Mouse (Mus musculus) layer of hippocampus, adult 2 months (tissue): ENCODE data around the gene Gm28230. TPM values are rescaled to one million over a fixed set of nuclear protein-coding genes. Genes with fewer than 3 reads are reported as not detected.

Experiments
- DNase-seq, 2 experiments: peaks; one replicate each; pipeline ENCODE4 v3.0.0; 2022; ENCODE audit warnings: low spot score in 2 of 2
- H3K27ac ChIP-seq: fragments of 200-600 bp; 2 replicates; pipeline ENCODE4 v1.8.1; 2022
- H3K4me3 ChIP-seq: fragments of 200-600 bp; 2 replicates; pipeline ENCODE4 v1.8.1; 2022; ENCODE audit warnings: mild to moderate bottlenecking
- CTCF ChIP-seq: fragments of 200-600 bp; conservative IDR thresholded peaks from 2 replicates; pipeline ENCODE4 v1.8.1; 2022; ENCODE audit warnings: antibody characterized with exemption, mild to moderate bottlenecking, moderate library complexity
- long read RNA-seq, 2 experiments: library from polyadenylated mRNA; stranded (forward); transcript quantifications; one replicate each; pipeline ENCODE4 v2.0.0; 2021; ENCODE audit warnings: borderline mapping rate in 2 of 2
- total RNA-seq, 2 experiments: library from RNA; stranded (reverse); gene quantifications; 2 replicates each; pipeline ENCODE4 v1.2.3; 2021

Gene Gm28230
- total RNA-seq: not detected
- long read RNA-seq, experiment 1: 0 reads
- long read RNA-seq, experiment 2: 0 reads

DNA sequence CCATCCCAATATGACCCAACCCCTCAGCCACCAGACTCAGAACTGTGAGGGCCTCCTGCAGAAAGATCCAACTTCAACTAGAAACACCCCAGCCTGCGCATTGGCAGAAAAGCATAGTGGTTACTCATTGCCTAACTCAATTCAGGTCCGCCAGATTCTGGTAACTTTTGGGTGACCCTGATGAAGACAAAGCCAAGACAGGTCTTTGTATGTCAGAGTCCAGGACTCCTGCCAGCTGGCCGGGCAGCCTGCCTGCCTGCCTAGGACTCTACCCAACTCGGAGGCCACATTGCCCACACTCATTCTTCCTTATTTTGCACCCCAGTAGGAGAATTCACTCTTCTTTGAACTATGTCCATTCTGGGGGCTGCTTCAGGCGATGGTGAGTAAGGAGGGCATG lies at the start of gene Gm28230:
TSS of gene Gm28230 (plus strand) at position 178 of the 400 bp plus-strand sequence.
- no peak within 1 kb of the TSS for H3K27ac ChIP-seq
- H3K4me3 ChIP-seq: no peak within 1 kb of the TSS
- no peak for DNase-seq
- TF ChIP-seq CTCF: no peak

DNA sequence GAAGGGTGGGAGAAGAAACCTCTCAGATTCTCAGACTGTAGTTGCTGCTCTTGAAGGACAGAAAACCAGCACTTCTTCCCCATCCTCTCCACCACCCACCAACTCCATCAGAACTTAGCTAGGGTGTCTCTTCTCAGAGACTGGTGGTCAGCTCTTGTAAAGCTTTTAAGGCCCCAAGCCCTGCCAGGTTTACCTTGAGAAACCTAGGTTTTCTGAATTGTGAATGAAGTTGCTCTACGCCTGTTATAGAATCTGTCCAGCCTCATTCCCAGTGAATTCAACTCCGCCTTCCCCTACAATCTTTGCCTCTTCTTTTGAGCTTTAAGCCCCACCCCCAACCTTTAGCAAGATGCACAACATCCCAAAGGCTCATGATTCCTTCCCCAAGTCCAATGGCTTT lies 49.4 kb upstream of the Gm28230 start:
- H3K4me3 ChIP-seq: no peak overlapping the region
- no peak overlapping the region for H3K27ac ChIP-seq
- no peak for DNase-seq
- no peak for TF ChIP-seq CTCF

DNA sequence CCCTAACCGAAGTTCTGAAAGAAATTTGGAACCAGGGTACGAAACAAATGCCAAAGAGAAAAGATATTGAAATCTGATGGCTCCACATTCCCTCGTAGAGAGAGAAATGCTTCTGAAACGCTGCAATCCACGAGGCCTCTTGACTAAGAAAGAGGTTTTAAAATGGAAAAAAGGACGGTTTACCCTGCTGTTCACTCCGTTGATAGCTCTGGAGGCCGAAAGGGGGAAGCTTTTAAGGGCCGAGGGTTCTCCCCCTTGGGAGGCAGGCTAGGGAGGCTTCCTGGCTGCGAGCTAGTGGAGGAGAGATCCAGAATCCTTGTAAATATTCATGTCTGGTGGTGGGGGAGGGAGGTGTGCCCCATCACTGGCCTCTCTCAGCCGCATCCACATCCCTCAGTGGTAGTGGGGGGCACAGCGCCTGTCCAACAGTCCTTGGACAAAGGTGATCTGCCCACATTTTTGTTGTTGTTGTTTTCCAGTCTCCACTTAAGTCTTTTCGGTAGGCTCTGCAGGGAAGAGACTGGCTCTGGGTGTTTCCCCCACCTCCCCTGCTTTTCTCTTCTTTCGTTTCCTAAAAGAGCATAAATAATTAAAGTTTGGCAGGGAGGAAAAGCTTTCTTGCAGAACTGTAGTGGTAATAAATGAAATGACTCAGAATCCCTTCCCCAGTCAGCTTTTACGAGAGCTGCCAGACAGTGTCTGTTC lies 47.5 kb upstream of the Gm28230 start, which contains the start of gene Hoxd11:
TSS of gene Hoxd11 (plus strand) at position 667 of the 705 bp plus-strand sequence.
- Histone ChIP-seq H3K4me3 (no peak within 1 kb of the TSS), H3K27ac (no peak within 1 kb of the TSS)
- no peak for DNase-seq
- TF ChIP-seq CTCF: no peak

DNA sequence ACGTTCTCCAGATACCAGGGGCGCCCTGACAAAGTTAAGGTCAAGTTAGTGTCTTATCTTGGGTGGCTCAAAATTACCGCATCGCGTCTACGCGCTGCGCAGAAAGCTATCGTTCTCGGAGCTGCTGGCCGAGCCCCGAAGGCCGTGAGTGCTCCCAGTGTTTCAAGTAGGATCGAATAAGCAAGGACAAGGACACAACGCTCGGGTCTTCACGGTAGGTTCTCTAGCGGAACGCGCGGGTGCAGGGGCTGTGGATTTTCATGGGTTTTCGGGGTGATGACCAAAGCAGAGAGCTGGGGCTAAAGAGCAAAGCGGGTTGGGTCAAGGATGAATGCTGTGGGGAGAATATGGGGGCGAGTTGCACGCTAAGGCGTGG lies 46.9 kb upstream of the Gm28230 start:
- no peak for DNase-seq
- TF ChIP-seq CTCF: no peak
- no peak overlapping the region for H3K4me3 ChIP-seq
- no peak overlapping the region for H3K27ac ChIP-seq

DNA sequence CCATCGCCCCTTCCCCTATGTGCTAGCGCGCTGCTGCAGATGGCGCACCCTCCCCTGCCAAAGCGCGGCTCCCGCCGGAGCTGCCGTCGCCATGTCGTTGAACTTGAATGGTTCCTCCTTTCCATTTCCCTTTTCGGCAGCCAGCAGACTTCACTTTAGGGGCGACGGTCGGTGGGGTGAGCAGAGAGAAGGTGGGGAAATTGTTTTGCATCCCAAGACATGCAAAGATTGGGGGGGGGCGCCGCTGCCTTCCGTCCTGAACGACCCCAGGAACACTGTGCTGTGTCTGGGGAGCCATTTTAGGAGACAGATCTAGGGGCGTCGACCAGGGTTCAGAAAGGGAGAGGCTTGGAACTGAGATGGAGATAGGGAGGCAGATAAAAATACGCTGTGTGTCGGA lies 46.5 kb upstream of the Gm28230 start:
- TF ChIP-seq CTCF: no peak
- DNase-seq: no peak
- no peak overlapping the region for H3K27ac ChIP-seq
- H3K4me3 ChIP-seq: no peak overlapping the region

DNA sequence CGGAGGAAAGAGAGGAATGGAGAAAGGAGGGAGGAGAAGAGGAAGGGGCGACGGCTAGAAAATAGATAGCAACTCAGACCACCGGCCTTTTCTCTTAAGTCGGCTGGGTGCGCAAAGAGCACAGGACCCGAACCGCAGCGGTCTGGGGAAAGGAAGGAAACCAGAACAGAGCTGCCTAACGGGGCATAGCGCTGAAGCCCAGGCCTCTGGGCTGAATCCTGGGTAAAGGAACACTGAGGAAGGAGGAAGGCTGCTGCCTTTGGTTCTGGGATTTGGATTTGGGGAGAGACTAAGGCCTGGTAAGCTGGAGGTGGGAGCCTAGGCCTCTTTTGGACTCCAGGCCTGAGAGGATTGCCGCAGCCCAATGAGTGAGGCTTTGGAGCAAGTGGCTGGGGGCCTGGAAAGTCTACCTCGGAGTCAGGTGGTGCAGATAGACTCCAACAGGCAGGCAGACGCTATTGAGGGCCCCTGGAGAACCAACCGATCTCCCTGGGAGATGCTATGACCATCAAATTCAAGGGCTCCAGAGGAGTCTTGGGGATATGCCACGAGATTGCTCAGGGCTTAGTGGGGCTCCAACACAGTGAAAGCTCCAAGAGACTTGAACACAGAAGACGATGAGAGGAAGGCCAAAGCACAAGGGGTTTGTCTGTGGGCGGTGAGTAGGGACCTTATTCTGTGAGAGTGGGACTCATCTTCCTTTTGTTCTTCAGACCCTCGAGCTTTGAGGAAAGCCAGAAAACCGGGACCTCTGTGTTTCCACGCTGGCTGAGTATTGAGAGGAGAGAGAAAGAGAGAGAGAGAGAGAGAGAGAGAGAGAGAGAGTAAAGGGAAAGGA lies 45.7 kb upstream of the Gm28230 start:
- no peak for TF ChIP-seq CTCF

DNA sequence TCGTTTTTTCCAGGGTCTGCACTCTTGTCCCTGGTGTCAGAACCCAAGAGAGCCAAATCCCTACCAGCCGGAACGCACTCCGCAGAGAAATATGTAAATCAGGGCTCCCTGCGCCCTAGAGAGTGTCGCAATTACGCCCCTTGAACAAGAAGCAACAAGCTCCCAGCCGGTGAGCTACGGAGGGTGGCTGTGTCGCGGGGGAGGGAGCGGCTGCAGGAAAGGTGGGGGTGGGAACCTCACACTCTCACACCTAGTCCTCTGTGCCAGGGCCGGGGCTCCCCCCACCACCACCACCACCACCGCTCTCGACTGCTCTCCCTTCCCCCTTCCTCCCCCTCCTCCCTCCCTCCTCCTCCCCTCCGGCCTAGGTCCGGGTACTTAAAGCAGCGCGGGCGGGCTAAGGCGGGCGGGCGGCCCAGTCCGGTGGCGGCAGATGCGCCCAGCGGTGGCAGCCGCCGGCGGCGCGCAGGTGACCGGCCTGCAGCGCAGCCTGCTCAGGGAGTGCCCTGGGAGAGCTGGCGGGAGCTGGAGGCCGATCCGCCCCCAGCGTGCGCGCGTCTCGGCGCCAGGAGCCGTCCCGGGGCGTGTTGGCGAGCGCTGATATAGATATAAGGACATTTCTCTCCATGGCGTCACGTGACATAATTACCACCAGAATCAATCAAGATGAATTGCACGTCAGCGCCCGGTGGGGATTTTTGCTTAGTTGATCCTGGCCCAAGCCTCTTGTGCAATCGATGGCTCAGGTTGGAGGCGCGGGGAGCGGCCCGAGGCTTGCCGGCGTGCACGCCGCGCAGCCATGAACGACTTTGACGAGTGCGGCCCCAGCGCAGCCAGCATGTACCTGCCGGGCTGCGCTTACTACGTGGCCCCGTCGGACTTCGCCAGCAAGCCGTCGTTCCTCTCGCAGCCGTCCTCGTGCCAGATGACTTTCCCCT lies 44.7 kb upstream of the Gm28230 start:
- Histone ChIP-seq H3K4me3 (no peak overlapping the region), H3K27ac (no peak overlapping the region)
- no peak for TF ChIP-seq CTCF
- DNase-seq: no peak

More for the DNA sequence above, 45.7 kb upstream of the Gm28230 start:
- H3K4me3 ChIP-seq: no peak overlapping the region
- no peak for DNase-seq
- H3K27ac ChIP-seq: no peak overlapping the region

DNA sequence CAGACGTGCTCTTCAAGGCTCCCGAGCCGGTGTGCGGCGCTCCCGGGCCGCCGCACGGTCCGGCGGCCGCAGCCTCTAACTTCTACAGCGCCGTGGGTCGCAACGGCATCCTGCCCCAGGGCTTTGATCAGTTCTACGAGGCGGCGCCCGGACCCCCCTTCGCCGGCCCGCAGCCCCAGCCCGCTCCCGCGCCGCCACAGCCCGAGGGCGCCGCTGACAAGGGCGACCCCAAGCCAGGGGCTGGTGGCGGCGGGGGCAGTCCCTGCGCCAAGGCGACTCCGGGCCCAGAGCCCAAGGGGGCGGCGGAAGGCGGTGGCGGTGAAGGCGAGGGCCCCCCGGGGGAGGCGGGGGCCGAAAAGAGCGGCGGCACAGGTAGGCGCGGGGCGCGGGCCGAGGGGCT lies 43.7 kb upstream of the Gm28230 start:
- H3K27ac ChIP-seq: no peak overlapping the region
- H3K4me3 ChIP-seq: no peak overlapping the region
- DNase-seq: no peak
- TF ChIP-seq CTCF: no peak

DNA sequence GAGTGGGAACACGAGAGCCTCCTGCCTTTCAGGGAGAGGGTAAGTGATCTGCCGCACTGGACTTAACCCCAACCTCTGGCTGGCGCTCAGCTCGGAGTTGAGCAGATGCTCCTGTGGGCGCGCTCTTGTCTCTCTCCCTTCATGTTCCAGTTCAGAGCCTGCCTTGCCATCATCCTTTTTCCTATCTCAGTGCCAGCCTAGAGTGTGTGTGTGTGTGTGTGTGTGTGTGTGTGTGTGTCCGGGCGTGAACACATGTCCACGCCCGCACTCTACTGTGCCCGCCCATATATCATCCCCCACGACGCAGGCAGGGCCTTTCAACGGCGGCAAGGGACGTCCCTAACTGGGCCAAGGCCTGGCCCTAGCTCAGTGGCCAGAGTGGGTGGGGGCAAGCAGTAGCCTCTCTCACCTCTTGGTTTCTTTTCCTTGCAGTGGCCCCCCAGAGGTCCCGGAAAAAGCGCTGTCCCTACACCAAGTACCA lies 43.0 kb upstream of the Gm28230 start:
- H3K27ac ChIP-seq: no peak overlapping the region
- no peak overlapping the region for H3K4me3 ChIP-seq
- DNase-seq: no peak
- no peak for TF ChIP-seq CTCF

DNA sequence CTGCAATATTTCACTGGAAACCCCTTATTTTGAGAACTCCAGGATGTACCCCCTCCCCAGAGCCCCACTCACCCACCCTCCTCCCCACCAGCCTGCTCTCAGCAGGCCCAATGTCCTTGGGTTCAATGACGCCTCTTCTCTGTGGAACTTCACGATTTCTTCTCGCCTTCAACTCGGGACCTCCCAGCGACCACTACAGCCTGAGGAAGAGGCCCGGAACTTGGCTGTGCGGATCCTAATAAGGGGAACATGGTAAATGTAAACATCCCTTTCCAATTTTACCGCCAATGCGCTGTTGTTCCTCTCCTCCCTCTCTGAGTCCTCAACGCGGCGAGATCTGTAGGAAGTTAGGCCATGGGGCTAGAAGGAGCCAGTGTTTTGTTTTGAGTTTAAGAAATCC lies 42.4 kb upstream of the Gm28230 start:
- no peak overlapping the region for H3K27ac ChIP-seq
- no peak for TF ChIP-seq CTCF
- DNase-seq: no peak
- no peak overlapping the region for H3K4me3 ChIP-seq

DNA sequence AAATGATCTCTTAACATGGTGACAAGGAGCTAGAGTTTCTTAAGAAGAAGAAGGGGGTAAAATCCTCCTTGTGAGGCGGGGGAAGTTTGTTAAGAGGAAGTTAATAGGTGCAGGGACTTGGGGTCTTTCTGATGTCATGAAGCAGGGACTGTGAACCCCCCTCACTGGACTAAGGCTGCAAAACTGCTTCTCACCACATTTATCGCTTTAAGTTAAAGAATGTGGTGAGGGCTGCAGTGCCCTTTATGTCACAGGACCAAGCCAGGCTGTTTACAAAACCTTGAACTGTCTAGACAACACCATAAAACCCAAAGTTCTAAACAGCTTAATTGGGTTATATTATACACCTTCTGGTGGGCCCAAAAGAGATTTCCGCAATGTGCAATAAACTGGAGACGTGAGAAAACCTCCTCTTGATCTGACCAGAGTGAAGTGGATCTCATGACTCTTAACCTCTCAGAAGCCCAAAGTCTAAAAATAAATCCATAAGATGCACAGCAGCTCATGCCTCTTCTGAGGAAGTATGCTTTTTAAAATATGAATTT lies 41.4 kb upstream of the Gm28230 start:
- H3K27ac ChIP-seq: no peak overlapping the region
- no peak overlapping the region for H3K4me3 ChIP-seq
- no peak for TF ChIP-seq CTCF
- DNase-seq: no peak

DNA sequence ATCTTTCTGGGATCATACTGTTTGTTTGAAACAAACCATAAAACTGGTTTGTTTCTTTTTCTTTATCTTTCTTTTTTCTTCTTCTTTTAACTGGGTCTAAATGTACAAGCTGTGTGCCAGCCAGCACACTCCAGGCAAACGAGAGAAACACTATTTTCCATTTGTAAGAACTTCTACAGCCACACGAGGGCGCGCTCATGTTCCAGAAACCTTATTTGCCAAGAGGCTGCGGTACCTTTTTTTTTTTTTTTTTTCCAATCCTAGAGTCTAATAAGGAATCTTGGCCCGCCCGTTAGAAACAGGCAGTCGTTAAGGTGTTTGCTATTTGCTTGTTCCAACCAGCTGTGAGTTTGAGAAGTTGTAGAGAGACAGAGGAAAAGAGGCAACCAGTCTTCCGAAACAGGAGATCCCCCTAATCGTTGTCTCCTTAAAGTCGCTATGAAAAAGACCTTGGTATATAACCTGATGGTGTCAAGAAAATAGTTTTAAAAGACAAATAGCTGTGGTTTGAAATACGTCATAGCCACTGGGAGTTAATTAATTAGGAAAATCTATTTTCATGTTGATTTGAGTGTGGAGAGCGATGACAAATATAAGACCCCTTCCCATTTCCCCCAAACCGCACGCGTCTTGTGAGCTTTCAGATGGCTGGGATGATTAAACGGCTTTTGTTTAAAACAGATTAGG lies 40.1 kb upstream of the Gm28230 start:
- no peak overlapping the region for H3K4me3 ChIP-seq
- DNase-seq: peak in 1 of 2 experiments; percentile 44
- TF ChIP-seq CTCF: peak; percentile 76
- no peak overlapping the region for H3K27ac ChIP-seq
